ENCODE assay signal across 8 mouse cellular contexts in genomic region chr1:20819771-20820605, GRCm38 (mm10). TPM values are rescaled to one million over a fixed set of nuclear protein-coding genes. Genes with fewer than 3 reads are reported as not detected.
DNase-seq lines count a peak whose midpoint lies in the region; ATAC-seq and TF ChIP-seq lines count a peak whose summit lies in the region.

Mcm3 (minus strand) TSS chr1:20820312.

- H3K27me3 ChIP-seq in megakaryocyte, embryonic 14.5 days (replicated peaks), result no peaks in the 10 kb centered on the region

- peak; percentile 97 for ATAC-seq in activated CD4-positive, CD25-positive, alpha-beta regulatory T cell, adult 4 months

- H3K4me3 ChIP-seq in cortical plate, adult 2 months (ENCODE audit: insufficient read depth, low read length), result peak within 1 kb of the TSS; percentile 26
- H3K4me3 ChIP-seq in megakaryocyte, embryonic 14.5 days (replicated peaks), result peak within 1 kb of the TSS; percentile 95

- peaks cover 34% of the 10 kb centered on the region for H3K36me3 ChIP-seq in megakaryocyte, embryonic 14.5 days (replicated peaks; ENCODE audit: low read length)

- TF ChIP-seq POLR2A in cortical plate, adult 2 months (IDR thresholded peaks at IDR 0.05; ENCODE audit: extremely low read depth, insufficient read depth, low read length), result no peak

- H3K27ac ChIP-seq in cortical plate, adult 2 months (ENCODE audit: insufficient read depth, low read length), result no peak within 1 kb of the TSS

- TF ChIP-seq CTCF in cortical plate, adult 2 months (IDR thresholded peaks at IDR 0.05; ENCODE audit: extremely low read depth, insufficient read depth, low read length), result no peak

- H3K9me3 ChIP-seq in megakaryocyte, embryonic 14.5 days, result no peaks in the 10 kb centered on the region

- peak; percentile 84 to 85 for DNase-seq in gastrocnemius, adult 8-10 months (ENCODE audit: low spot score in 2 of 2)
- DNase-seq in hindlimb bud, embryonic 11.5 days (ENCODE audit: extremely low spot score, low read depth, low spot score), result peak; percentile 99
- peak; percentile 72 to 94 for DNase-seq in left cerebral cortex, adult 8-10 months (ENCODE audit: low spot score in 2 of 2)
- peak; percentile 94 to 97 for DNase-seq in right cerebral cortex, postnatal 10 days (ENCODE audit: low spot score in 2 of 2)
- peak; percentile 80 for DNase-seq in urinary bladder, postnatal 25 days (ENCODE audit: low spot score)

- H3K4me1 ChIP-seq in cortical plate, adult 2 months (ENCODE audit: control insufficient read depth, insufficient read depth, low read length), result no peaks in the 10 kb centered on the region
- H3K4me1 ChIP-seq in megakaryocyte, embryonic 14.5 days, result peaks cover 20% of the 10 kb centered on the region

RNA-seq across cellular contexts. Expression of gene Mcm3, which starts in this region (rescaled TPM):
- polyA plus RNA-seq in activated CD4-positive, CD25-positive, alpha-beta regulatory T cell, adult 4 months (2017; shearing (Covaris generic)), result 10 to 100 TPM; 61.0 to 98.8 TPM
- 3.0 and 3.3 TPM in 2 replicates for polyA plus RNA-seq in cortical plate, adult 2 months (2012; rRNA removed)
- total RNA-seq in gastrocnemius, adult 8-10 months (2022), result 1 to 10 TPM; 2.6 to 3.3 (median 3.1) TPM
- total RNA-seq in left cerebral cortex, adult 8-10 months (2022), result 1 to 10 TPM; 2.7 to 5.1 (median 4.4) TPM
- 16.5 and 21.6 TPM in 2 replicates for polyA plus RNA-seq in megakaryocyte, embryonic 14.5 days (2012; ENCODE audit: insufficient read depth, low replicate concordance)
